ENCODE assay signal across 9 mouse cellular contexts in genomic region chr7:112662398-112663313, GRCm38 (mm10). TPM values are rescaled to one million over a fixed set of nuclear protein-coding genes. Genes with fewer than 3 reads are reported as not detected.
DNase-seq lines count a peak whose midpoint lies in the region; ATAC-seq and TF ChIP-seq lines count a peak whose summit lies in the region.
"Had no signal": no experiment of that assay in that cellular context is flagged by ENCODE, and none has a peak within 500 bp of the region (broad histone marks: within the 10 kb centered on the region; RNA-seq: fewer than 3 reads in every experiment).

No protein-coding gene starts in this region.

- no peak for TF ChIP-seq CTCF in small intestine, adult 2 months (IDR thresholded peaks at IDR 0.05; ENCODE audit: extremely low read depth, insufficient read length, insufficient replicate concordance, low read depth, low read length)
- TF ChIP-seq CTCF in cerebellum, adult 2 months (IDR thresholded peaks at IDR 0.05; ENCODE audit: borderline replicate concordance, insufficient read depth, low read depth, low read length): no peak

- H3K9ac ChIP-seq in forebrain, embryonic 14.5 days (ENCODE audit: low read length): no peak overlapping the region
- H3K9ac ChIP-seq in forebrain, embryonic 16.5 days (replicated peaks; ENCODE audit: low read depth, low read length): no peak overlapping the region
- H3K9ac ChIP-seq in lung, embryonic 15.5 days: no peak overlapping the region
- no peak overlapping the region for H3K9ac ChIP-seq in hindbrain, embryonic 16.5 days (ENCODE audit: low read depth, low read length)

- no peak overlapping the region for H3K4me3 ChIP-seq in forebrain, embryonic 14.5 days (ENCODE audit: low read depth, low read length)
- H3K4me3 ChIP-seq in forebrain, embryonic 16.5 days (replicated peaks; ENCODE audit: low read length): no peak overlapping the region
- peak overlapping the region; percentile 17 for H3K4me3 ChIP-seq in lung, embryonic 15.5 days
- H3K4me3 ChIP-seq in hindbrain, embryonic 16.5 days (ENCODE audit: low read length): no peak overlapping the region
- no peak overlapping the region for H3K4me3 ChIP-seq in small intestine, adult 2 months (ENCODE audit: low read depth, low read length)
- H3K4me3 ChIP-seq in cerebellum, adult 2 months (replicated peaks; ENCODE audit: insufficient read depth, low read depth, low read length): no peak overlapping the region

- H3K4me1 ChIP-seq in forebrain, embryonic 14.5 days (ENCODE audit: control insufficient read depth, insufficient read depth, low read length): no peaks in the 10 kb centered on the region
- peaks cover 5% of the 10 kb centered on the region; the same call in 1 of the 2 replicates for H3K4me1 ChIP-seq in forebrain, embryonic 16.5 days (replicated peaks; ENCODE audit: control insufficient read depth, insufficient read depth, low read length)
- H3K4me1 ChIP-seq in lung, embryonic 15.5 days: peaks cover 36% of the 10 kb centered on the region
- peaks cover 3% of the 10 kb centered on the region; the same call in 1 of the 2 replicates for H3K4me1 ChIP-seq in hindbrain, embryonic 16.5 days (ENCODE audit: control insufficient read depth, insufficient read depth, low read depth, low read length)
- H3K4me1 ChIP-seq in small intestine, adult 2 months (ENCODE audit: control insufficient read depth, insufficient read depth, insufficient read length, low read length): peaks cover 4% of the 10 kb centered on the region; the same call in 1 of the 2 replicates
- H3K4me1 ChIP-seq in cerebellum, adult 2 months (ENCODE audit: control insufficient read depth, insufficient read depth, low read length): no peaks in the 10 kb centered on the region

- no peaks in the 10 kb centered on the region for H3K27me3 ChIP-seq in forebrain, embryonic 14.5 days (replicated peaks; ENCODE audit: control insufficient read depth, insufficient read depth, low read length)
- no peaks in the 10 kb centered on the region for H3K27me3 ChIP-seq in forebrain, embryonic 16.5 days (replicated peaks; ENCODE audit: control insufficient read depth, insufficient read depth, low read length)
- no peaks in the 10 kb centered on the region for H3K27me3 ChIP-seq in lung, embryonic 15.5 days
- H3K27me3 ChIP-seq in hindbrain, embryonic 16.5 days (replicated peaks; ENCODE audit: control insufficient read depth, insufficient read depth, low read length): no peaks in the 10 kb centered on the region
- no peaks in the 10 kb centered on the region for H3K27me3 ChIP-seq in small intestine, adult 2 months (ENCODE audit: control insufficient read depth, insufficient read depth, low read length)
- no peaks in the 10 kb centered on the region for H3K27me3 ChIP-seq in cerebellum, adult 2 months (ENCODE audit: control insufficient read depth, insufficient read depth, low read length)

- no peaks in the 10 kb centered on the region for H3K36me3 ChIP-seq in forebrain, embryonic 14.5 days (ENCODE audit: control insufficient read depth, insufficient read depth, low read length)
- no peaks in the 10 kb centered on the region for H3K36me3 ChIP-seq in forebrain, embryonic 16.5 days (ENCODE audit: control insufficient read depth, insufficient read depth)
- H3K36me3 ChIP-seq in lung, embryonic 15.5 days: no peaks in the 10 kb centered on the region
- no peaks in the 10 kb centered on the region for H3K36me3 ChIP-seq in hindbrain, embryonic 16.5 days (ENCODE audit: control insufficient read depth, insufficient read depth, low read length)
- no peaks in the 10 kb centered on the region for H3K36me3 ChIP-seq in small intestine, adult 2 months (ENCODE audit: control insufficient read depth, insufficient read depth, low read length)

- no peak for TF ChIP-seq POLR2A in small intestine, adult 2 months (IDR thresholded peaks at IDR 0.05; ENCODE audit: low read depth, low read length)
- no peak for TF ChIP-seq POLR2A in cerebellum, adult 2 months (IDR thresholded peaks at IDR 0.05; ENCODE audit: borderline replicate concordance, insufficient read depth, low read length)

- H3K27ac ChIP-seq in forebrain, embryonic 14.5 days (ENCODE audit: low read depth, low read length): 0 out of 2 replicates have a peak overlapping the region, but pooled peaks have one; percentile 21
- H3K27ac ChIP-seq in forebrain, embryonic 16.5 days (ENCODE audit: low read length): no peak overlapping the region
- peak overlapping the region; percentile 96 for H3K27ac ChIP-seq in lung, embryonic 15.5 days
- H3K27ac ChIP-seq in hindbrain, embryonic 16.5 days (ENCODE audit: low read depth, low read length): no peak overlapping the region
- peak overlapping the region; percentile 27; the same call in 1 of the 2 replicates for H3K27ac ChIP-seq in small intestine, adult 2 months (ENCODE audit: insufficient read depth, low read depth, low read length)
- no peak overlapping the region for H3K27ac ChIP-seq in cerebellum, adult 2 months (ENCODE audit: insufficient read depth, low read length)

- 77% methylated on average over 12 of the region's 12 CpGs for WGBS in forebrain, embryonic 14.5 days
- 78% methylated on average over 12 of the region's 12 CpGs for WGBS in forebrain, embryonic 16.5 days
- WGBS in lung, embryonic 15.5 days: 25% methylated on average over 12 of the region's 12 CpGs
- WGBS in hindbrain, embryonic 16.5 days: 65% methylated on average over 12 of the region's 12 CpGs
- WGBS in small intestine, adult 2 months: 67% methylated on average over 12 of the region's 12 CpGs
- 65% methylated on average over 12 of the region's 12 CpGs for WGBS in cerebellum, adult 2 months

- ATAC-seq in forebrain, embryonic 14.5 days: no peak
- ATAC-seq in forebrain, embryonic 16.5 days: no peak
- peak; percentile 40; the same call in 1 of the 2 replicates for ATAC-seq in lung, embryonic 15.5 days (ENCODE audit: borderline replicate concordance, extremely low read depth, low FRiP score, low TSS enrichment)
- ATAC-seq in hindbrain, embryonic 16.5 days: no peak

- no peaks in the 10 kb centered on the region for H3K9me3 ChIP-seq in forebrain, embryonic 14.5 days (replicated peaks; ENCODE audit: control insufficient read depth, low read length)
- no peaks in the 10 kb centered on the region for H3K9me3 ChIP-seq in forebrain, embryonic 16.5 days (ENCODE audit: control insufficient read depth, low read length)
- H3K9me3 ChIP-seq in lung, embryonic 15.5 days: no peaks in the 10 kb centered on the region; the same call in 1 of the 2 replicates
- no peaks in the 10 kb centered on the region for H3K9me3 ChIP-seq in hindbrain, embryonic 16.5 days (ENCODE audit: control insufficient read depth, low read length)

- no peak overlapping the region for H3K4me2 ChIP-seq in forebrain, embryonic 14.5 days (ENCODE audit: low read length)
- H3K4me2 ChIP-seq in forebrain, embryonic 16.5 days (ENCODE audit: low read length): no peak overlapping the region
- H3K4me2 ChIP-seq in lung, embryonic 15.5 days: peak overlapping the region; percentile 48
- peak overlapping the region; percentile 20; the same call in 1 of the 2 replicates for H3K4me2 ChIP-seq in hindbrain, embryonic 16.5 days (ENCODE audit: low read length)

- no peak for DNase-seq in forebrain, embryonic 14.5 days (ENCODE audit: low spot score)
- DNase-seq in lung, adult 18-20 months: no peak
- DNase-seq in cerebellum, adult 2 months: no peak
- DNase-seq in lung, postnatal 36 days: no peak
- DNase-seq: B cell, adult 2 months had no signal

RNA-seq across cellular contexts. Expression of gene Tead1, which starts 16.5 kb away (rescaled TPM):
- polyA plus RNA-seq in forebrain, embryonic 14.5 days (2014; fragmentation: Nextera tagmentation; extraction: Ambion mirVana): 6.0 and 7.8 TPM in 2 replicates
- 10.3 and 17.6 TPM in 2 replicates for polyA plus RNA-seq in forebrain, embryonic 16.5 days (2015; fragmentation: Nextera tagmentation; extraction: Ambion mirVana)
- 23.1 and 30.0 TPM in 2 replicates for polyA plus RNA-seq in lung, embryonic 15.5 days (2015; fragmentation: Nextera tagmentation; extraction: Ambion mirVana)
- 12.1 and 12.2 TPM in 2 replicates for polyA plus RNA-seq in hindbrain, embryonic 16.5 days (2015; fragmentation: Nextera tagmentation; extraction: Ambion mirVana)
- 3.7 and 4.0 TPM in 2 replicates for polyA plus RNA-seq in small intestine, adult 2 months (2012; rRNA removed)
- 7.2 and 8.8 TPM in 2 replicates for polyA plus RNA-seq in cerebellum, adult 2 months (2012; rRNA removed)

Comparison
In these comparisons a context has a peak if more than half of its experiments do, and no peak if none do; other contexts are left out.
1. H3K27ac ChIP-seq: peak in forebrain, embryonic 14.5 days (single experiment), lung, embryonic 15.5 days (single experiment) and small intestine, adult 2 months (single experiment); none in forebrain, embryonic 16.5 days (single experiment), hindbrain, embryonic 16.5 days (single experiment) and cerebellum, adult 2 months (single experiment).
2. H3K4me2 ChIP-seq: peak in lung, embryonic 15.5 days (single experiment) and hindbrain, embryonic 16.5 days (single experiment); none in forebrain, embryonic 14.5 days (single experiment) and forebrain, embryonic 16.5 days (single experiment).